Mouse (Mus musculus) gastrocnemius, postnatal 14 days (tissue): ENCODE measurements around the gene Myrf. TPM values are rescaled to one million over a fixed set of nuclear protein-coding genes. Genes with fewer than 3 reads are reported as not detected.
"Not testable (repeated sequence)": the region's sequence is repeated elsewhere in the genome, so short reads cannot be mapped to it uniquely, and the experiment has no call there.

Source experiments
- DNase-seq: peaks from one replicate; pipeline ENCODE4 v3.0.0; 2021; ENCODE audit warnings: mixed read lengths
- intact Hi-C: fragments of 180-260 bp; cut with DNase I; formaldehyde crosslinking; loops from one replicate; pipeline ENCODE4 v1.15.1; 2025; ENCODE audit warnings: low total_unique reads
- microRNA-seq, 2 experiments: library from miRNA; unstranded; fragments of <30 nt; microRNA quantifications; one replicate each; pipeline ENCODE4 v1.2.0; 2021
- total RNA-seq, 2 experiments: library from RNA; stranded (reverse); gene quantifications; 2 replicates each; pipeline ENCODE4 v1.2.3; 2021

The Myrf gene
- total RNA-seq, 2 experiments from 2014 or later = 0.08 TPM; not detected in 1

GRCm38 (mm10) chr19:10165928-10166327, 74.6 kb downstream of the Myrf start:
- DNase-seq, intact Hi-C loops: not testable (repeated sequence)

GRCm38 (mm10) chr19:10163896-10164295, 76.7 kb downstream of the Myrf start:
- intact Hi-C loops = no loop called here
- DNase-seq = no peak

Small RNAs within 50 kb of the gene (microRNA-seq; reads per million reads assigned to microRNA genes)
- gene Mir6993 = 0 reads per million in 2 experiments

Other genes with a start within 250 kb of the Myrf start
- gene Best1, start 239.1 kb downstream of the Myrf start, total RNA-seq = under 1 TPM; 0.29 to 0.41 TPM
- 10 to 100 TPM in 1 of 2 experiments, 1 to 10 TPM in 1; 7.4 to 11.6 TPM for gene Rab3il1, start 239.1 kb downstream of the Myrf start, total RNA-seq
- gene Fads3, start 199.2 kb downstream of the Myrf start, total RNA-seq = 1 to 10 TPM; 5.4 to 6.0 TPM
- gene Fads2, start 139.0 kb downstream of the Myrf start, total RNA-seq = 10 to 100 TPM in 1 of 2 experiments, 1 to 10 TPM in 1; 6.7 to 11.1 TPM
- 10 to 100 TPM; 10.5 to 16.5 TPM for gene Fads1, start 57.9 kb downstream of the Myrf start, total RNA-seq
- 10 to 100 TPM; 92.6 to 96.5 TPM for gene Tmem258, start 36.7 kb downstream of the Myrf start, total RNA-seq
- 1 to 10 TPM; 4.2 to 6.2 TPM for gene Fen1, start 36.6 kb downstream of the Myrf start, total RNA-seq
- gene Dagla, start 64.1 kb upstream of the Myrf start, total RNA-seq = 1 to 10 TPM; 6.3 to 7.3 TPM
- gene Syt7, start 148.3 kb upstream of the Myrf start, total RNA-seq = 1 to 10 TPM; 2.5 to 2.7 TPM
- gene Lrrc10b, start 216.7 kb upstream of the Myrf start, total RNA-seq = under 1 TPM; 0.35 to 0.49 TPM
- under 1 TPM; 0.38 to 0.57 TPM for gene Ppp1r32, start 242.2 kb upstream of the Myrf start, total RNA-seq